Mouse (Mus musculus) cerebellum, adult (tissue): ENCODE results near the gene Bnc1.

Experiments
- ATAC-seq: cut with Nextera tagmentation; 2 replicates; pipeline ENCODE4 v1.9.2; 2017; ENCODE audit warnings: mild to moderate bottlenecking, moderate library complexity, mixed read lengths; ENCODE audit not compliant: insufficient number of reproducible peaks, low FRiP score, low TSS enrichment

Bnc1 gene

DNA sequence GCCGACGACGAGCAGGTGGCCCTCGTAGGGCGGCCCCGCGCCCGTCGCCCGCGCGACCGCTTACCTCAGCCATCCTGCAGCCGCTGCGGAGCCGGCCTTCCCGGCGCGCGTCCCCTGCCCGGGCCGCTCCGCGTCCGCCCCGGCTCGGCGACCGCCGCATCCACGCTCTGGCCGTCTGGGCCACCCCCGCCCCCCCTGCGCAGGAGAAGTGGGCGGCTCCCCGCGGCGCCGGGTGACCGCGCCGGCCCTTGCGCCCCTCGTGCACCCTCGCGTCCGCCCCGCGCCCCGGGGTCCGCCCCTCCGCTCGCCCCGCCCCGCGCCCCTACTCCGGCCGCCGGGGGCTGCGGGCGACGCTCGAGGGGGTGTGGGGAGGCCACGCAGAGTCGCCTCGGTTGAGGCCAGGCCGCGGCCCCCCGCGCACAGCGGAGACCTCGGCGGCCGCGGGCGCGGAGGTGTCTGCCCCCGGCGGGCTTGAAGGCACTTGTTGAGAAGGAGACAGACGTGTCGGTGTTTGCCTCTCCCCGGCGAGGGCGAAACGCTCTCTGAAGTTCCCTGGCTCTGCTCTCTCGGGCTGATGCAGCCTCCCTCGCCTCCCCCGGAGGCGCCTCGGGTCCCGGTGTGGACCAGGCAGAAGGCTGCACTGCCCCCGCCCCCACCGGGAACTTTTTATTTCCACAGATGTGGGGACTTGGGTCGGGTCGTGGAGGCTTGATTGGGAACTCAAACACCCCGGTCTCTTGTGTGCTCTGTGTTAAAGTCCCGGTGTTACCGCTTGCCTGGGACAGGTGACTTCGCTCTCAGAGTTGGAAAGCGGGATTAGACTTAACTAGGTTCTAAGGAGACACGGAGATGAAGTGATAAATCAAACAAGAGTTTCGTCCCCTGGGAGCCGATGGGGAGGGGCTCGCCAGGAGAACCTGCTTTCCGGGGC is at the start of gene Bnc1:
Bnc1 (minus strand) TSS at position 162 of the 931 bp plus-strand sequence.
- no peak for ATAC-seq

DNA sequence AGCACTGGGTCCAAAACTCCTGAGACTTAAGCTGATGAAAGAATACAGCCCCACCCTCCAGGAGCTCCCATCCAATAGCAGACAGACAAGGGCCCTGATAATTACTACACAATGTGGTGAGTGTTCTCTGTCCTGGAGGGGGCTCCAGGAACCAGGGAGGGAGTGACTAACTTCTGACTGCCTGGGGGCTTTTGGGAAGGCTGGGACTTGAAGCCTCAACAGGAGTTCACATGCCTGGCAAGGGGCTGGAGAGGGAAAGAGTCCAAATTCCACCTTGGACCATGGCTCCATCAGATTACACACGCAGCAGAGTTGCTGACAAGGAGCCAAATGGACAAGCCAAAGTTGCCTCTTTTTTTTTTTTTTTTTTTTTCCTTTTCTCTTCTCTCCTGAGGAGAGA is 41.3 kb upstream of the Bnc1 start:
- ATAC-seq, result no peak

DNA sequence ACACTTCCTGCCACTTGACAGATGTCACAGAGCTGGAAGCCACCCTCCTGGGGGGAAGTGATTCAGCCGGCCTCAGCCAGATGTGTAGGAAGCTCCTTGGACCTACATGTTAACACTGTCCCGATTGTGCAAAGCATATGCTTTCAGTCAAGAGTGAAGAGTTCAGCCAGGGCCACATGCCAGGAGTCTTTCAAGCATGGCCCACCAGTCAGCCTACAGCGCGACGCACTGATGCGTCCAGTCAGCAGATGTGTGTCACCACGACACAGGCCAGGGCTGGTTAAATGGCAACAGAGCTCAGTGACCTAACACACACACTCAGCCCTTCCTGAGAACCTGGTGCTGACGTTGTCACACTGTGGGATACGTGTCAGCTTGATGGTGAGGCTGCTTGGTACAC is 37.6 kb upstream of the Bnc1 start:
- ATAC-seq, result no peak

DNA sequence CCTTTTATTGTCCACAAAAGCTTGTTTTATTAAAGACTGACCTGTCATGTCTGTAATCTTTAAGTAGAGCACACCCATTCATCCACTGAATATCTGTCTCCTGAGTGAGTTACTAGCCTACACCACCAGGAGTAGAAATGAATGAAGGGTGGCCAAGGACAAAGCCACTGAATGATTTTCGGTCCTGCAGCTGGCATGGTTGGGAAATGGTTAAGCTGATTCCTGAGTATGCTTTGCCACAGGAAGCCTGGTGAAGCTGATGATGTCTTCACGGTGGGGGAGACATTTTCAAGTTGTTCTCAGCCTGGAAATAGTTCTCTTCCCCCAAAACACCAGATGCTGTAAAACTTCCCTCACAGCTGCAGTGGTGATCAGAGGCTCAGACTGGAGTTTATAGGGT is 33.7 kb upstream of the Bnc1 start:
- ATAC-seq, result no peak

DNA sequence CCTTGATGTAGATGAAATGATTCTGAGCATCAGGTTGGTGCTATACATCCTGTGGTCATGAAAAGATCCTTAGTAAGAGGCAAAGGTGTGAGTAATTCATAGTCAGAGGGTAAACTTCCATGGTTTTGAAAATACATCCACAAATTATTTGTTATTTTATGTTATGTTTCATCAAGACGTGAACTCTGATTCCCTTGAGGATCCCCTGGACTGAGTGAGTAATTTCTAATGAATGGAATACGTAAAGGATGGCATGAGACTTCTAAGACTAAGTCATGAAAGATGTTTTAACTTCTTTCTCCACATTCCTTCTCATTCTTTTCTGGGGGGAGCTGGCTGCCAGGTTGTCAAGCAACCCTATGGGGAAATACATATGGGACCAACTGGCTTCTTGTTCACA is 31.6 kb upstream of the Bnc1 start:
- ATAC-seq, result no peak

DNA sequence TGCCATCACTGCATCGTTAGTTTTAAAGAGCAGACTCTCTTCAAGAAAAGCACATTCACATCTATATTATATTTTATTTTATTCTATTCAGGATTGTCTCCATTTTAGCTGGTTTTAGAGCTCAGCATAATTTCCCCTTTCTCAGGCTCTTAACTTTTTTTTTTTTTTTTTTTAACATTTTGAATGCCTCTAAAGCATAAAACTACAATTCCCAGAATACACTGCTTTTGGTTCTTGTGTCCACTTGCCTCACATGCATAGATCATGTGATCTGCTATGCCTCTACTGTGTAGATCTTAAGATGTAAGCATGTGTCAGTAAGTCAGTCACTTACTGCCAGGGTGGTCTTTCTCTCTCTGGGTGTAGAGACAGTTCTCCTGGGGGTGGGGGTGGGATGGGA is 30.3 kb upstream of the Bnc1 start:
- no peak for ATAC-seq

DNA sequence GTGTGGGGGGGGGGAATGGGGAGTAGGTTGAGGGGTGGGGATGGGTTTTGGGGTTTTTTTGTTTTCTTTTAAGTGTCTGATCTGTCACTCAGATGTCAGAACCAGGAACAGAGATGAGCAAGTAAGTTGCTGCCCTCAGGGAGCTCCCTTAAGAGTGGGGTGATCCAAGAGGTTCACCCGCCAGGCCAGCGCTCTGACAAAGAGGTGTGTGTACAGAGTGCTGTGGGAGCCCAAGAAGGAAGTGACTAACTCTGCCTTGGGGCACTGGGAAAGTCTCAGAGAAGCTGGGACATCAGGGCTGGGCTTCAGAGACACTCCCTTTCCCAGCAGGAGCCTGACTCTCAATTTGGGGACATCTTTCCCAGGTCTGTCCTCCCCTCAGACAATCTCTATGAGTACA is 25.9 kb upstream of the Bnc1 start:
- ATAC-seq, result no peak

DNA sequence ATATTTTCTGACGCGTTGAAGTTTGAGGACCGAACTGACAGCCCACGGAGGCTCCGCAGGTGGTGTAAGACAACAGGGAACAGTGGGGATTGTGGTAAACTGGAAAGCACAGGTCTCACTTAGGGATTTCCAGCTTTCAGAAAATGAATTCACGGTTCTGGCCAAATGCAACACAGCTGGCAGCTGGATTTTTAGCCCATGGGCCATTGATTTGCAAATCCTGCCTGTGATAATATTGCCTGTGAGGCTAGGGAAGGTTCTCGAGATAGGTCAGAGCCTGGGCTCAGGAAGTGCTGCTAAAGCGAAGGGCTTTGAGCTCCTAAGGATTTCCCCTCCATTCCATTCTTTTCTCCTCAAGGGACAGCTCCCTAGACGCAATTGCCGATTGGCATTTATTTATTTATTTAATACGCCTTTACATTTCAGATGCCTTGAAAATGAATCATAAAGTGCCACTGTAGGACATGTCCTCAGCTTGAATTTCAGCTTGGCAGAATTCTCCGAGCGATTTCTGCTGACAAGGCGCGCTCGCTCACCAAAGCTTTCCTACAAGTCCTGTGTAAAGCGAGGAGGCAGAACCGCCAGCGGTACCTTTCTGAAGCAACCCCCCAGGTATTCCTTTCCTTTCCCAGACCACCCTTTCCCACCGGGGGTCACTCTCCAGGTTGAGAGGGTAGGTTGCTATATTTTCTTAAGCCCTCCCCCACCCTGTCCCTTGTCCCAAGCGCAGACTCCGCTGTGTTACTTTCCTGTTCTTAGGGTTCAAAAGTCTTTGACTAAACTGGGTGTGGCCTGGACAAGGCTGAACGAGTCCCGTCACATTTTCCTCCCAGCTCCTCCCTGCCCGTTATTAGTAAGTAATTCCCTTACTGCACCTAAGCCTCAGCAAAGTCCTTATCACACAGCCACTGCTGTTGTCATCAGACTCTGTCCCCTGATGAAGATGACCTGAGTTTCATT is 24.9 kb upstream of the Bnc1 start:
- no peak for ATAC-seq

DNA sequence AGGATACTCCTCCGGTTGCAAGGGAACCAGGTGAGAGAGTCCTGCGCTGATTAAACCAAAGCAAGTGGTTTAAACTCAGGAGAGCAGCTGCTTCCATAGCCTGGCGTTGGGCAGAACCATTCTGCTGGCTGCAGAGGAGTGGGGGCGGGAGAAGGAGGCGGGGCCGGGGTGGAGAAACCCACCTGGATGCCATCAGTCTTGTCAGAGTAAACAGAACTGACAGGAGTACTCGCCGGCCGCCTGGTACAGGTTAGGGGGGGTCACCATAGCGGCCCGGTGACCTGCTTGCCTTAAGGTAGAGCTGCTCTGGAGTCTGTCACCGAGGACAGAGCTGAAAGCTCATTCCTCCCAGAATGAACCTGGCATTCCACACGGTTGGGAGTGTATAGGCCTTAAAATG is 20.4 kb upstream of the Bnc1 start:
- ATAC-seq, result no peak

DNA sequence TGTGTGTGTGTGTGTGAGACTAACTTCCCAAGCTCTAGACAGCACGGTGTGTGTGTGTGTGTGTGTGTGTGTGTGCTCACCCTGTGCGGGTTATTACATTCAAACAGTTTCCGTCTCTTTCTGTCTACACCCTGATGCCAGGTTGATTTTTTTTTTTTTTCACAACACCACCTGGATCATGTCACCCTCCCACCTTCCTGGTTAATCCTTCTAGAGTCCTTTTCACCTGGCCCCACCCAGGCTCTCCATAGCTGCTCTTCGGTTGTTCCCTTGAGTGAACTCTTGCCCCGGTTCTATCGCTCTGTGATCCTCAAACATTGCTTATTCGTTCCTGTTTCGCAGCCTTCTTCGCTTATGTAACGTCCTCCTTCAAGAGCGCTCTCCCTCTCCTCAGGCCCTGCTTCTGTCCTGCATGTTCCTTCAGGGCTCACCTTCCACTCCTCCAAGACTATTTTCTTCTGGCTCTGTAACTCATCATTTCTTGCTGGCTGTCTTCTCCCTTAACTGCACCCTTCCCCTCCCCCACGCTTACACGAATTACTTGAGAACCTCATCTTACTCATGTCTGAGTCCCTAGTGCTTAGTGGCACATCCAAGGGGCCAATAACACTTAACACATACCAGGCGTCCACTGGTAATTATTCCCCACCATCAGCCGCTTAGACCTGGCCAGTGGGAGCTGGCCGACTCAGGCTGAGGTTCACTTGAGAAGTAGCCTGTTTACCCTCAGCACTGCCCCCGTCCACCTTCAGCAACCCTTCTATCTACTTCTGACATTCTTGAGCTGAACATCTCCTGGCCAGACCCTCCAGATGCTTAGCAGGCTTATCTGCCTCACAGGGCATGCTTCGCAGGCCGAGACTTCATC is 19.7 kb upstream of the Bnc1 start:
- no peak for ATAC-seq

DNA sequence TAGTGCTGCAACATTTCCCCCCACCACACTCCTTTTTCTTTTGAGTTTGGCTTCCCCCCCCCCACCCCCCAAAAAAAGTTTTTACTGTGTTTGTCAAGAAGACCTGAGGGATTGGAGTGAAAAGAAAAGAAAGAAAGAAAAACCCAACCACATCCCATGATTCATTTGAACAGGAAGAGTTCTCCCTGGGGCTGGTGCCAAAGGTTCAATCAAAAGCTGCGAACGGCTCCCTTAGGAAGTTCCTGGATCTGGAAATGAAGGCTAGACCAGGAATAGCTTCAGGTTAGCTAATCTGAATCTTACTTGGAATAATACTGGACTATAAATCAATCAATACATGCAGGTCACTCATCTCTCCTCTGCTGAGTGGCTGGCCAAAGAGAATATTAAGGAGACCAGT is 15.1 kb upstream of the Bnc1 start:
- ATAC-seq, result no peak

DNA sequence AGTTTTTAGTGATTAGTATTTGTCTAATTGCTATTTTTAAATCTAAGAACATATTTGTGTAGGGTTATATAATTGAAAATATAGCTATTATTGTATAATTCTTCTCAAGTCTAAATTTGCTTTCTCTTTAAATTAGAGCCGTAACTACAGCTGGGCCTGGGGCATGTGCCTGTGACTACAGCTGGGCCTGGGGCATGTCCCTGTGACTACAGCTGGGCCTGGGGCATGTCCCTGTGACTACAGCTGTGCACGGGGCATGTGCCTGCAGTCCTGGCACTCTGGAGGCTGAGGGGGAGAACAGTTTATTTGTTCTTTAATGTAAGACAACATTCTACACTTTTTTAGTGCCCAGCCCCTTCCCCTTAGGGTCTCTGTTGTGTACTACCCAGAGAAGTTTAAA is 12.1 kb upstream of the Bnc1 start:
- no peak for ATAC-seq

DNA sequence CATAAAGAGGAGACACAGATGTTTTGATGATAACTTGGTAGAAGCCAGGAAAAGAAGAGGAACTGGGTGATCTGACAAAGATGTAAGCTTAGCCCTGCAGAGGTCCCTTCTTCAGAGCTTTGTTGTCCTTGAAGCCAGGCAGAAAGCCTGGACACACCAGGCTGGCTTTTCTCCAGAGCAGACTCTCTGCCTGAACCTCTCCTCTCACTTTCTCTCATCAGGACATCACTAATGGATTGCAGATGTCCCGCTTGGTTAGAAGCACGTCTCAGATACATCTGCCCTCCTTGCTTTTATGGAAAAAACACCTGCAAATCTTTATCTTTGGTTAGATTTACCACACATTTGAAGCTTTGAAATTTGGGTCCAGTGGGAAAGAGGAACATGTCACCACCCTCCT is 7.7 kb upstream of the Bnc1 start:
- no peak for ATAC-seq

DNA sequence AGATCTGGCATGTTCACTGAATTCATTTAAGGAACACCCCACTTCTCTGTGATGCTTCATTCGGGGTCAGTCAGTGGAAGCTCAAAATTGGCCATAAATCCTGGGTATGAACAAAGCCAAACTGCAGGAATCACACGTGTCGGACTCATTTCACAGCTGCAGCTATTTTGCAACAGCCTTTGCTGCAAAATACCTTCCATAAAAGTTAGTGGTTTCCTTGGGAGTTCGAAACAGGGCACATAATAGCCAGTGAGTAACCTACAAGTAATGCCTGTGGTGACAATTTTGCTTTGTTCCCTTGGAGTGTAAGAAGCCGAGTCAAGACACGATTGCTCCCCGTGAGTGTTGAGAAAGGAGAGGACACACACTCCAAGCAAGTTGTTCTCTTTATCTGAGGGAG is 7.3 kb upstream of the Bnc1 start:
- no peak for ATAC-seq

DNA sequence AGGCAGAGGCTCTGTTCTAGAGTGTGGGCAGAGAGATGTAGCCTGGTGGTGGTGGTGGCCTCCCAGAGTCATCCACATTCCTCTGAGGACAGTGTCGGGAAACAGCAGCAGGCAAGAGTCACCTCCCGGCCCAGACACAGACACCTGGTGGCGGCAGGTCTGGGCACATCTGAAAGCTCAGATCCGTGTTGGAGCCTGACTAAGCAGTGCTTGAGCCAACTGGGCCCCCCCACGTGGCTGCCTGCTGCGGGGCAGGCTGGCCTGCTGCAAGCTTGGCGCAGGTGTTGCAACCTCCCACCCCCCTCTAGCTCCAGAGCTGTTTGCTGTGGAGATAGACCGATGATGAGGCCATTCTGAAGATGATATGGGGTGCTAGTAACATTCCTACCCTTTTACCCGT is 3.9 kb upstream of the Bnc1 start:
- ATAC-seq, result no peak

DNA sequence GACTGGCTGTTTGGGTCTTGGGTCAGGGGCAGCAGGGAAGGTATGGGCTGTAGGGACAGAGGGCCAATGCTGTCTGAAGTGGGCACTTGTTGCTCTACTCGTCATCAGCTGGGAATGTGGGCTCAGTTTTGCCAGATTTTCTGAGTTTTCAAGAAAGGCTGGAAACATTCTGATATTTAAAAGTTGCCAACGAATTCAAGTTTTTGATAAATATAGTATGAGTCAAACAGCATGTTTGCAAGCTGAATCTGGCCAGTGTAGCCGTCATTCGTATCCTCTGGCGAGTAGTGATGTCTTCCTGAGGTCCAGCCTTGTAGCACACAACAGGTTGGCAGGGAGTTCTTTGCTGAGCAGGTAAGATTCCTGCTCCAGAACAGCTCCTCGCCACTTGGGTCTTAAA is 3.0 kb upstream of the Bnc1 start:
- ATAC-seq, result no peak

DNA sequence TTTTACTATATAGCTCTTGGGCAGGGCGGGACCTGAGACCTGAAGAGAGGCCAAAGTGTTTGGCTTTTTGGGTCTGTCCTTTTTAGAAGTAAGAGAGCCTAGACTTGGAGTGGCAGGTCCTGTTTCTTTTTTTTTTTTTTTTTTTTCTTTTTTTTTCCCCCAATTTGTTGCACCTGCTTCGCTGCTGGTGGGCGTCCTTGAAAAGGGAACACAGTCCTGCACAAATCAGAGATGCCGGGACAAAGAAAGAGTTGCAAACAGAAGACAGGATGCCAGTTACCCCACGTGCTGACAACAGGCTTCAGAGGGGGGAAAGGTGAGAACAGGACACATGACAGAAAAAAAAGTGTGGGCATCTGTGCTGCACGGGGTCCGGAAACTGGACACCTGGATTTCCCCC is 1.0 kb upstream of the Bnc1 start:
- no peak for ATAC-seq

DNA sequence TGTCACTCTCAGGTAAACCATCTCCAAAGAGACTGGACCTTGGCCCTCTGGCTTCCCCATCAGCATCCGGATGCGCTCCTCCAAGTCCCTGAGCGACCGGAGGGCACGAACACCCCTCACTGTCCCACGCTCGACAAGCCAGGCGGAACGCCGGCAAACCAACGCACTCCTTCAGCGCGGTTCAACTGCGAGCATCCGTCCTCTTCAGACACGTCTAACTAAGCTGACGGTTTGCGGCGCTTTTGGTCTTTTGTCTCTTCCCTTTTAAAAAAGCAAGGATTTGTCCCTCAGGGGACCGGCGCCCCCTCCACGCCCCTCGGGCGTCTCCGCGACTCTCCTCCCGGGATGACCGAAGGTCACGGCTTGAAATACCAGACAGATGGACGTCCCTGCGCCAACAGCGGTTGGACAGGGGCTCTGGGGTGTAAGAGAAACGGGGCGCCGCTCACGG is 456 bp downstream of the Bnc1 start:
- ATAC-seq, result no peak

DNA sequence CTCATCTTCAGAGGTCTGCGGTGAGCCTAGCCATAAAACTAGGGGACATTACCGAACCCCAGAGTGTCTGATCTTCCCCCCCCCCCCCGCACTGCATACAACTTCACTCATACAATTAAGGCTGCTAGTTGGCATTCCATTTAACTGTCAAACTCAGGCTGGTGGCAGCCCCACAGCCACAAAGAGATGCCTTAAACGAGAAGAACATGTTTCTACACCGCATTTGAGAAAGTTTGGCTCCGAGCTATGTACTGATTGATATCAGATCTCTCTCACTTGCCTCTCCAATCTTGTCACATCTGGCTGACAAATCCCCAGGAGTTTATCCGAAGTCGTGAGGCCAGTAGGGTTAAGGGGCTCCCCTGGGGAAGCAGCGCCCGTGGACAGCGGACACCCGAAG is 976 bp downstream of the Bnc1 start:
- no peak for ATAC-seq

DNA sequence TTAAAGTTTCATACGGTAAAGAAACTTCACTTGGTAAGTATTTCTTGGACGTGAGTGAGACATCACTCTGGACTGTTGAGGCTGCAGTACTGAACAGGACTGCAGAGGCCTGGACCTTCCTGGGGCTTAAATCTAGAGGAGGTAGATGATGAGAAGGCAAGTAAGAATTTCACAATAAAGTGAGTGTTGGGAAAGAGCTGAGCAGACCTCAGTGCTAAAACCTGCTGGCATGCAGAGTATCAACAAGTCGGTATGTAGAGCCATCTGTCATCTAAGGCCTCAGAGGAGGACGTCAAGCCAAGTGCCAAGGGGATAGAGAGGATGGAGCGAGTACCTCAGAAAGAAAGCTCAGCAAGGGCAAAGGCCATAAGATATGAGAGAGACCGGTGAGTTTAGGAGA is 8.4 kb downstream of the Bnc1 start:
- ATAC-seq, result no peak
